Mouse (Mus musculus) heart, postnatal 0 days (tissue): ENCODE measurements around the gene Dennd1a. TPM values are rescaled to one million over a fixed set of nuclear protein-coding genes. Genes with fewer than 3 reads are reported as not detected.

Experiments
- ATAC-seq: fragments of 200-750 bp; cut with Nextera tagmentation; 2 replicates; pipeline ENCODE4 v1.8.0; 2017; ENCODE audit warnings: low read depth, moderate number of reproducible peaks, moderate library complexity; ENCODE audit not compliant: insufficient read depth
- DNase-seq: peaks from one replicate; pipeline ENCODE4 v3.0.0-alpha.2; 2016; ENCODE audit warnings: low spot score
- H3K27ac ChIP-seq: fragments of 300-500 bp; sonication (generic); 2 replicates; pipeline ENCODE4 v1.5.1; 2014; ENCODE audit warnings: low read depth, mild to moderate bottlenecking
- H3K27me3 ChIP-seq: fragments of 300-500 bp; sonication (generic); 2 replicates; pipeline ENCODE4 v1.6.1; 2014; ENCODE audit warnings: low read length, mixed read lengths; ENCODE audit not compliant: control insufficient read depth, insufficient read depth
- H3K36me3 ChIP-seq: fragments of 300-500 bp; sonication (generic); replicated peaks from 2 replicates; pipeline ENCODE4 v1.6.1; 2014; ENCODE audit warnings: low read length, mixed read lengths; ENCODE audit not compliant: control insufficient read depth, insufficient read depth
- H3K4me1 ChIP-seq: fragments of 300-500 bp; sonication (generic); 2 replicates; pipeline ENCODE4 v1.6.1; 2014; ENCODE audit warnings: antibody characterized with exemption; ENCODE audit not compliant: control insufficient read depth, insufficient read depth
- H3K4me2 ChIP-seq: fragments of 300-500 bp; sonication (generic); 2 replicates; pipeline ENCODE4 v1.6.1; 2014; ENCODE audit warnings: low read depth, mild to moderate bottlenecking, low read length, moderate library complexity
- H3K4me3 ChIP-seq: fragments of 300-500 bp; sonication (generic); 2 replicates; pipeline ENCODE4 v1.5.1; 2014; ENCODE audit warnings: low read depth, low read length
- H3K9ac ChIP-seq: fragments of 300-500 bp; sonication (generic); replicated peaks from 2 replicates; pipeline ENCODE4 v1.6.1; 2014; ENCODE audit warnings: low read depth, low read length, mixed read lengths
- H3K9me3 ChIP-seq: fragments of 300-500 bp; sonication (generic); replicated peaks from 2 replicates; pipeline ENCODE4 v1.6.1; 2016; ENCODE audit warnings: low read length; ENCODE audit not compliant: control insufficient read depth
- CTCF ChIP-seq: IDR thresholded peaks from 2 replicates; pipeline ENCODE4 v1.5.1; 2016; ENCODE audit warnings: antibody characterized with exemption, control low read depth, low read depth
- EP300 ChIP-seq: IDR thresholded peaks from 2 replicates; pipeline ENCODE4 v1.6.1; 2016; ENCODE audit warnings: antibody characterized with exemption, low read depth
- WGBS: fragments of 180-500 bp; shearing (Covaris S2); extraction: QIAGEN DNeasy Blood & Tissue Kit; methylation state at CpG from one replicate; pipeline ENCODE4 v1.1.7; 2014; 5-methylcytosine and 5-hydroxymethylcytosine counted together
- polyA plus RNA-seq: library from polyadenylated mRNA; unstranded; fragments of >200 nt; fragmentation: Nextera tagmentation; extraction: Ambion mirVana; gene quantifications from 2 replicates; pipeline ENCODE4 v1.2.1, GENCODE M21; 2015
- total RNA-seq: library from RNA; depleted of rRNA; stranded (reverse); fragments of >200 nt; gene quantifications from 2 replicates; pipeline ENCODE4 v1.2.3, GENCODE M21; 2014; ENCODE audit warnings: low replicate concordance

Gene Dennd1a
- total and polyA plus RNA-seq, 2 experiments from 2014 or later = 5.7 to 15.8 TPM

DNA sequence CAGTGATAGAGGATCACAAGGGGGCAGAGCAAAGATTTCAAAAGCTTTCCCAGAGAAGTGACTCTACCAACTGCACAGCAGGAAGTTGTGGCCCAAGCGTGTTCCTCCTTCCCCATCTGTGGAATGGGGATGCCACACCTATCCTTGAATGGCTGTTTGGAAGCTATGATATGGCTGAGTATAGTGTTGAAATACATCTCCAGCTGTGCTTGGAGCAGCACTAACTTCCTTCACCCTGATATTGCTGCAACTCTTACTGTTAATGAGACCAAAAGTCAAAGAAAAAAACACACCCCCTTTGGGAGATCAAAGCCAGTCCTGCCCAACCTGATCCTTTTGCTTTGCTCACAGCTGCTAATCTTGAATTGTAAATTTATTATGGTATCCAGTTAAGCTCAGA lies 221.3 kb downstream of the Dennd1a start:
- Histone ChIP-seq H3K27ac (no peak overlapping the region), H3K4me3 (no peak overlapping the region), H3K4me2 (no peak overlapping the region), H3K4me1 (no peaks in the 10 kb centered on the region), H3K27me3 (no peaks in the 10 kb centered on the region), H3K36me3 (no peaks in the 10 kb centered on the region), H3K9ac (no peak overlapping the region), H3K9me3 (no peaks in the 10 kb centered on the region)
- no peak for TF ChIP-seq CTCF
- TF ChIP-seq EP300 = no peak
- no peak for DNase-seq
- WGBS = 75% methylated on average over 1 of the region's 1 CpGs
- no peak for ATAC-seq

- Histone ChIP-seq H3K4me1 (no peaks in the 10 kb centered on the region), H3K9ac (no peak overlapping the region), H3K4me3 (no peak overlapping the region), H3K36me3 (no peaks in the 10 kb centered on the region), H3K4me2 (no peak overlapping the region), H3K27me3 (no peaks in the 10 kb centered on the region), H3K9me3 (no peaks in the 10 kb centered on the region), H3K27ac (no peak overlapping the region)
- DNase-seq (no peak), ATAC-seq (no peak)
- no peak for TF ChIP-seq EP300
- TF ChIP-seq CTCF = no peak
- WGBS = 57% methylated on average over 3 of the region's 3 CpGs
Measured at GRCm38 (mm10) chr2:38064266-38064665, 222.9 kb downstream of the Dennd1a start.

DNA sequence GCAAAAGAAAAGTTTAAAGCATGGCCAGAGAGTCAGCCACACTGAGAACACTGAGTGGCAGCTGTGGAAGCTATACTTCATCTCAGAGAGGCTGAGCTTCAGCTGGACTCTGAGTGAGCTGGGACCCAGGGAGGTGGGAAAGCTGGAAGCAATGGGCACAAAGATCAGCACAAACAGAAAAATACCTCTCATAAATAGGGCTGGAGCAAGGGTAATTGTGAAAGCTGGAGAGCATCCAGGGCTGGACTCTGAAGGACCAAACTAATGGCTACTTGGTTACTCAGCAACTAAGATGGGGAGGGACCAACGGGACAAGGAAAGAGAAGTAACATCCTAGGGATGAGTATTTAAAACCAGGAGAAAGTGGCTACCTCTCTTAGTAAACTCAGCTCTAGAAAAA lies 225.0 kb downstream of the Dennd1a start:
- Histone ChIP-seq H3K27ac (no peak overlapping the region), H3K4me3 (no peak overlapping the region), H3K4me2 (no peak overlapping the region), H3K36me3 (no peaks in the 10 kb centered on the region), H3K27me3 (no peaks in the 10 kb centered on the region), H3K9ac (no peak overlapping the region), H3K9me3 (no peaks in the 10 kb centered on the region), H3K4me1 (no peaks in the 10 kb centered on the region)
- DNase-seq (no peak), ATAC-seq (no peak)
- WGBS = 73% methylated on average over 1 of the region's 1 CpGs
- no peak for TF ChIP-seq EP300
- TF ChIP-seq CTCF = no peak

- Histone ChIP-seq H3K4me3 (no peak overlapping the region), H3K9ac (no peak overlapping the region), H3K4me2 (no peak overlapping the region), H3K36me3 (no peaks in the 10 kb centered on the region), H3K27ac (no peak overlapping the region), H3K4me1 (no peaks in the 10 kb centered on the region), H3K27me3 (no peaks in the 10 kb centered on the region), H3K9me3 (no peaks in the 10 kb centered on the region)
- TF ChIP-seq CTCF (no peak), EP300 (no peak)
- DNase-seq (no peak), ATAC-seq (no peak)
- 23% methylated on average over 2 of the region's 2 CpGs for WGBS
Measured at GRCm38 (mm10) chr2:38061474-38061873, 225.7 kb downstream of the Dennd1a start.

DNA sequence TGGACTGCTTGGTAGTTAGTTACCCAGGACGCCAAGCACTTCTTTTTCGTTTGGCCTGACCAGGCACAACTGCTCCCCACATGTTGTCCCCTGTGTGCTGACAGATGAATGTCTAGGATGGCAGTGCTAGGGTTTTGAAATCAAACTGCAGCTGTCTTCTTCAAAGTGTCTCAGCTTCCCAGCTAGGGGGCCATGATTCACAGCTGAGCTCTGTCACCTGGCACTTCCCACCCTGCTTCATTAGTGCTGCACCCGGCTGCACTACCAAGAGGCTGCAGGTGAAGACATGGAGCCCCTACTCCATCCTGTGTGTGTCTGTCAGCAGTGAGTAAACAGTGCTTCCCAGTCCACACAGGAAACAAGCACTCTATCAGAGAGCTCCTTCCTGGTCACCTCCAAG lies 234.8 kb downstream of the Dennd1a start:
- no peak overlapping the region for H3K9ac ChIP-seq
- no peaks in the 10 kb centered on the region for H3K36me3 ChIP-seq
- TF ChIP-seq EP300 (no peak), CTCF (no peak)
- peaks cover 6% of the 10 kb centered on the region; the same call in 1 of the 2 replicates for H3K4me1 ChIP-seq
- H3K4me2 ChIP-seq = no peak overlapping the region
- no peak for ATAC-seq
- no peaks in the 10 kb centered on the region for H3K9me3 ChIP-seq
- no peak overlapping the region for H3K27ac ChIP-seq
- WGBS = 50% methylated on average over 3 of the region's 3 CpGs
- no peak overlapping the region for H3K4me3 ChIP-seq
- DNase-seq = no peak
- no peaks in the 10 kb centered on the region for H3K27me3 ChIP-seq

DNA sequence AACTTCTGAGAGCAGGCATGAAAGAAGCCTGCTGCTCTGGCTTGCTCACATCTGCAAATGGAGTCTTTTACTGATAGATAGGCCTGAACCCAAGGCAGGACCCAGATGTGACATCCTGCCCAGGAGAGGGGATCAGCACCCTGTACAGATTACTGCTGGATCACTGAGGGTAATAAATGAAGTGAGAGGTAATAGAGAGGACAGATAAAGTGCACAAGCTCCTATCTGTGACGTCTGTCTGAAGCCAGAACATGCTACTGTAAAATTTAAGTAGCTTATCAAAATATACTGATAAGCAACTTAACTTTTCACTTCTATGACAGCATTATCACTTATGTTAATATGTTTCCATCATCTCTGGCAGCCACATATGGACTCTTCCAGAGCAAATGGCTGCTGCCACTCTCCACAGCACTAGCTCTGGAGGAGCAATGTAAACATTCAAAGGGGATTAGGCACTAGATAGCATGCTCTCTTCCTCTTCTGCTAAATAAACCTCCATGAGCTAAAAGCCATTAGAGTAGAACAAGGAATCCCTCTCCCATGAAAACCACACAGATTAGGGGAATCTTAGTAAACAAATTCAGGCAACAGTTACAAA lies 235.6 kb downstream of the Dennd1a start:
- no peak for TF ChIP-seq CTCF
- TF ChIP-seq EP300 = no peak
- whole genome bisulfite sequencing = 16% methylated on average over 1 of the region's 1 CpGs
- DNase-seq (no peak), ATAC-seq (no peak)
- Histone ChIP-seq H3K36me3 (no peaks in the 10 kb centered on the region), H3K9ac (no peak overlapping the region), H3K4me1 (peaks cover 6% of the 10 kb centered on the region; the same call in 1 of the 2 replicates), H3K27me3 (no peaks in the 10 kb centered on the region), H3K9me3 (no peaks in the 10 kb centered on the region), H3K4me2 (no peak overlapping the region), H3K27ac (no peak overlapping the region), H3K4me3 (no peak overlapping the region)
